Comparison of ENCODE assay signal across 17 mouse cellular contexts in the genomic region with DNA sequence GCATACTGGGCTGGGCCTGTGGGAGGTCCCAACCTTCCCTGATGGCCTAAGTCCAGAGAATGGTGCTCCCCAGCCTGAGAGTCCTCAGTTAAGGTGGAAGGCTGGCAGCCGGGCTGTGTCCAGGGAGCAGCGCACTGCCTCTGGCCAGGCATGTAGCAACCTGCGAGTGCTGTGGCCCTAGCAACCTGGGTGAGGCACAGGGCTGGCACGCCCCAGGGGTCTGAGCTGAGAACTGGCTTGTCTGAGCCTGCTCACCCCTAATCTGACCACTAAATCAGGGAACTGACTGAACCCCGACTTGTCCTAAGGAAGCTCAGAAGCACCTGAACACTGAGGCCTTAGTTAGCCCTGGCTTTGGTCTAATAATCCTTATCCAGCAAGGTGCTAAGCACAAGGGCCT. TPM values are rescaled to one million over a fixed set of nuclear protein-coding genes. Genes with fewer than 3 reads are reported as not detected.
DNase-seq lines count a peak whose midpoint lies in the region; ATAC-seq and TF ChIP-seq lines count a peak whose summit lies in the region.
"Had no signal": no experiment of that assay in that cellular context is flagged by ENCODE, and none has a peak within 500 bp of the region (broad histone marks: within the 10 kb centered on the region; RNA-seq: fewer than 3 reads in every experiment).

No protein-coding gene starts in this region.

- no peaks in the 10 kb centered on the region for H3K27me3 ChIP-seq in kidney, postnatal 0 days (ENCODE audit: insufficient read depth, low read length)
- no peaks in the 10 kb centered on the region for H3K27me3 ChIP-seq in intestine, postnatal 0 days (replicated peaks; ENCODE audit: control insufficient read depth, insufficient read depth, low read length)
- no peaks in the 10 kb centered on the region for H3K27me3 ChIP-seq in stomach, embryonic 16.5 days (ENCODE audit: control insufficient read depth, insufficient read depth, low read length)
- H3K27me3 ChIP-seq in hindbrain, postnatal 0 days (ENCODE audit: insufficient read depth, low read length) = no peaks in the 10 kb centered on the region
- H3K27me3 ChIP-seq: Patski had no signal

- no peaks in the 10 kb centered on the region for H3K36me3 ChIP-seq in kidney, postnatal 0 days (ENCODE audit: insufficient read depth, low read length)
- no peaks in the 10 kb centered on the region for H3K36me3 ChIP-seq in intestine, postnatal 0 days (ENCODE audit: control insufficient read depth, insufficient read depth)
- no peaks in the 10 kb centered on the region for H3K36me3 ChIP-seq in stomach, embryonic 16.5 days (ENCODE audit: control insufficient read depth, insufficient read depth, low read length)
- no peaks in the 10 kb centered on the region for H3K36me3 ChIP-seq in hindbrain, postnatal 0 days (ENCODE audit: insufficient read depth, low read length)

- H3K27ac ChIP-seq in kidney, postnatal 0 days = 0 out of 2 replicates have a peak overlapping the region, but pooled peaks have one; percentile 25
- no peak overlapping the region for H3K27ac ChIP-seq in intestine, postnatal 0 days (ENCODE audit: low read depth, low read length)
- peak overlapping the region; percentile 90 for H3K27ac ChIP-seq in stomach, embryonic 16.5 days (ENCODE audit: low read length)
- H3K27ac ChIP-seq in hindbrain, postnatal 0 days = no peak overlapping the region
- H3K27ac ChIP-seq: liver, embryonic 14.5 days had no signal

- no peaks in the 10 kb centered on the region for H3K9me3 ChIP-seq in kidney, postnatal 0 days (replicated peaks; ENCODE audit: low read length)
- H3K9me3 ChIP-seq in intestine, postnatal 0 days (ENCODE audit: control insufficient read depth) = no peaks in the 10 kb centered on the region
- 0 out of 2 replicates have a peak, but pooled peaks cover 4% of the 10 kb centered on the region for H3K9me3 ChIP-seq in stomach, embryonic 16.5 days (replicated peaks; ENCODE audit: control insufficient read depth, low read length)
- H3K9me3 ChIP-seq in hindbrain, postnatal 0 days (ENCODE audit: low read length) = peaks cover 3% of the 10 kb centered on the region; the same call in 1 of the 2 replicates

- no peak overlapping the region for H3K4me2 ChIP-seq in kidney, postnatal 0 days (ENCODE audit: low read length)
- no peak overlapping the region for H3K4me2 ChIP-seq in intestine, postnatal 0 days (replicated peaks; ENCODE audit: low read depth)
- H3K4me2 ChIP-seq in stomach, embryonic 16.5 days (ENCODE audit: low read depth, low read length) = no peak overlapping the region
- H3K4me2 ChIP-seq in hindbrain, postnatal 0 days (ENCODE audit: low read depth, low read length) = no peak overlapping the region

- H3K9ac ChIP-seq in kidney, postnatal 0 days (ENCODE audit: low read depth, low read length) = no peak overlapping the region
- H3K9ac ChIP-seq in intestine, postnatal 0 days (ENCODE audit: low read depth, low read length) = peak overlapping the region; percentile 7; the same call in 1 of the 2 replicates
- peak overlapping the region; percentile 26; the same call in 1 of the 2 replicates for H3K9ac ChIP-seq in stomach, embryonic 16.5 days (ENCODE audit: low read length)
- no peak overlapping the region for H3K9ac ChIP-seq in hindbrain, postnatal 0 days (replicated peaks; ENCODE audit: low read length)
- H3K9ac ChIP-seq: liver, embryonic 14.5 days had no signal

- H3K4me1 ChIP-seq in kidney, postnatal 0 days (replicated peaks; ENCODE audit: insufficient read depth, low read length) = no peaks in the 10 kb centered on the region
- peaks cover 7% of the 10 kb centered on the region; the same call in 1 of the 2 replicates for H3K4me1 ChIP-seq in intestine, postnatal 0 days (replicated peaks; ENCODE audit: control insufficient read depth, insufficient read depth, low read length)
- H3K4me1 ChIP-seq in stomach, embryonic 16.5 days (ENCODE audit: control insufficient read depth, insufficient read depth, low read length) = peaks cover 9% of the 10 kb centered on the region; the same call in 1 of the 2 replicates
- no peaks in the 10 kb centered on the region for H3K4me1 ChIP-seq in hindbrain, postnatal 0 days (ENCODE audit: insufficient read depth, low read length)

- ATAC-seq in kidney, postnatal 0 days (replicated peaks; ENCODE audit: low FRiP score, low read depth) = no peak
- no peak for ATAC-seq in intestine, postnatal 0 days
- ATAC-seq in stomach, embryonic 16.5 days (ENCODE audit: insufficient read depth, low FRiP score) = peak; percentile 54
- ATAC-seq in hindbrain, postnatal 0 days = no peak
- ATAC-seq: Patski had no signal

- DNase-seq in adrenal gland, postnatal 14 days = peak; percentile 25
- DNase-seq in adrenal gland, postnatal 4 days (ENCODE audit: low spot score in 2 of 2) = no peak
- DNase-seq in kidney, postnatal 0 days (ENCODE audit: low spot score) = no peak
- DNase-seq in kidney, adult 8-10 months = no peak
- DNase-seq in layer of hippocampus, adult 9-11 months = no peak
- no peak for DNase-seq in hindbrain, postnatal 0 days (ENCODE audit: low spot score)
- DNase-seq: cerebellum, adult 8-10 months; layer of hippocampus, postnatal 36 days; left cerebral cortex, postnatal 4 days; thymus, adult 2 months had no signal

- no peak overlapping the region for H3K4me3 ChIP-seq in kidney, postnatal 0 days (replicated peaks; ENCODE audit: low read depth, low read length)
- H3K4me3 ChIP-seq in intestine, postnatal 0 days (ENCODE audit: low read depth, low read length) = no peak overlapping the region
- H3K4me3 ChIP-seq in stomach, embryonic 16.5 days (replicated peaks; ENCODE audit: low read length) = no peak overlapping the region
- no peak overlapping the region for H3K4me3 ChIP-seq in hindbrain, postnatal 0 days (ENCODE audit: low read length)
- H3K4me3 ChIP-seq: megakaryocyte, embryonic 14.5 days had no signal

- WGBS in kidney, postnatal 0 days = 77% methylated on average over 5 of the region's 5 CpGs
- WGBS in intestine, postnatal 0 days = 79% methylated on average over 5 of the region's 5 CpGs
- WGBS in stomach, embryonic 16.5 days = 76% methylated on average over 5 of the region's 5 CpGs
- 92% methylated on average over 5 of the region's 5 CpGs for WGBS in hindbrain, postnatal 0 days

- TF ChIP-seq CTCF in kidney, postnatal 0 days (IDR thresholded peaks at IDR 0.05; ENCODE audit: low read depth) = no peak
- TF ChIP-seq CTCF in intestine, postnatal 0 days (IDR thresholded peaks at IDR 0.05; ENCODE audit: low read depth) = no peak
- no peak for TF ChIP-seq CTCF in hindbrain, postnatal 0 days (IDR thresholded peaks at IDR 0.05; ENCODE audit: low read depth)

RNA-seq across cellular contexts. Expression of a gene that starts 24.1 kb away (rescaled TPM):
- 0.23 and 0.37 TPM in 2 replicates for total RNA-seq in adrenal gland, postnatal 14 days (2021)
- under 1 TPM; 0.14 to 0.22 TPM for total RNA-seq in adrenal gland, postnatal 4 days (2021)
- polyA plus RNA-seq in kidney, postnatal 0 days (2015; fragmentation: Nextera tagmentation; extraction: Ambion mirVana) = 3.6 and 4.6 TPM in 2 replicates
- 0.39 and 0.51 TPM in 2 replicates for polyA plus RNA-seq in intestine, postnatal 0 days (2015; fragmentation: Nextera tagmentation; extraction: Ambion mirVana)
- 54.1 and 74.1 TPM in 2 replicates for polyA plus RNA-seq in stomach, embryonic 16.5 days (2015; fragmentation: Nextera tagmentation; extraction: Ambion mirVana)
- total RNA-seq in hindbrain, postnatal 0 days (2014; rRNA removed) = 1.7 and 2.5 TPM in 2 replicates
- 1.7 and 1.8 TPM in 2 replicates for polyA plus RNA-seq in hindbrain, postnatal 0 days (2015; fragmentation: Nextera tagmentation; extraction: Ambion mirVana)
- total RNA-seq: CH12.LX had no signal
- polyA plus RNA-seq: gonadal fat pad, adult 2 months; Patski had no signal

Comparison
In these comparisons a context has a peak if more than half of its experiments do, and no peak if none do; other contexts are left out.
1. H3K27ac ChIP-seq: peak in kidney, postnatal 0 days (single experiment) and stomach, embryonic 16.5 days (single experiment); none in intestine, postnatal 0 days (single experiment) and hindbrain, postnatal 0 days (single experiment).
2. H3K9ac ChIP-seq: peak in intestine, postnatal 0 days (single experiment) and stomach, embryonic 16.5 days (single experiment); none in kidney, postnatal 0 days (single experiment) and hindbrain, postnatal 0 days (single experiment).